Mouse (Mus musculus) testis, adult 2 months (tissue): ENCODE data around the gene Cep55. TPM values are rescaled to one million over a fixed set of nuclear protein-coding genes. Genes with fewer than 3 reads are reported as not detected.

ENCODE experiments used
- H3K27ac ChIP-seq: fragments of 200-500 bp; 2 replicates; pipeline ENCODE4 v1.5.1; 2012; ENCODE audit warnings: low read depth, low read length; ENCODE audit not compliant: control insufficient read depth, insufficient read depth
- H3K27me3 ChIP-seq: fragments of 200-500 bp; 2 replicates; pipeline ENCODE4 v1.6.1; 2012; ENCODE audit warnings: mild to moderate bottlenecking, low read length, moderate library complexity; ENCODE audit not compliant: control insufficient read depth, insufficient read depth
- H3K36me3 ChIP-seq: fragments of 200-500 bp; 2 replicates; pipeline ENCODE4 v1.6.1; 2012; ENCODE audit warnings: mild to moderate bottlenecking, low read length; ENCODE audit not compliant: control insufficient read depth, insufficient read depth
- H3K4me1 ChIP-seq: fragments of 200-500 bp; 2 replicates; pipeline ENCODE4 v1.6.1; 2012; ENCODE audit warnings: low read length; ENCODE audit not compliant: control insufficient read depth, insufficient read depth
- H3K4me3 ChIP-seq: fragments of 200-500 bp; 2 replicates; pipeline ENCODE4 v1.5.1; 2012; ENCODE audit warnings: low read depth, mild to moderate bottlenecking, low read length, moderate library complexity, mixed read lengths; ENCODE audit not compliant: control insufficient read depth
- CTCF ChIP-seq: fragments of 200-500 bp; IDR thresholded peaks from 2 replicates; pipeline ENCODE4 v1.5.1; 2012; ENCODE audit warnings: low read depth, mild to moderate bottlenecking, inconsistent platforms, low read length, moderate library complexity; ENCODE audit not compliant: control insufficient read depth, insufficient read depth, insufficient replicate concordance
- POLR2A ChIP-seq: fragments of 200-500 bp; IDR thresholded peaks from 2 replicates; pipeline ENCODE4 v1.6.1; 2012; ENCODE audit warnings: low read depth, mild to moderate bottlenecking, inconsistent platforms, low read length, moderate library complexity; ENCODE audit not compliant: control insufficient read depth
- polyA plus RNA-seq: library from polyadenylated mRNA; depleted of rRNA; stranded (reverse); fragments of >200 nt; gene quantifications from 2 replicates; pipeline ENCODE4 v1.2.3, GENCODE M21; 2012

The Cep55 gene
- polyA plus RNA-seq, 1 experiment = 11.6 TPM

DNA sequence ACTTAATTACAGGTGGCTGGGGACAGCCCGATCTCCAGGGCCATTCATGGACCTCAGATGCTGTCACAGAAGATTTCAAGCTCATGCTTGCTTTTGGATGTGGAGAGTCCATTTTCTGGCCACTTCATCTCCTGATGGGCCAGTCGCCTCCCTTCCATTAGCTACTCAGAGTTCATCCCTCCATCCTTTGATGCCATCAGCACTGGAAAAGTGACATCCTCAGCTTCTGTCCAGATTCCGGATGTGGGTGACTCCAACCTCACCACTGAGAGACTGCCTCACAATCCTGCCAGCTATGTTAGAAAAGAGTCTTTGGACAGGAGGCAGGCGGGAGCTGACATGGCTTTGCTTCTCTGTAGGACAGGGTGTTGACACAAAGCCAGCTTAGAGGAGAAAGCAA, 31.0 kb downstream of the Cep55 start:
- H3K36me3 ChIP-seq = no peaks in the 10 kb centered on the region
- H3K27ac ChIP-seq = no peak overlapping the region
- H3K4me1 ChIP-seq = no peaks in the 10 kb centered on the region
- no peak overlapping the region for H3K4me3 ChIP-seq
- H3K27me3 ChIP-seq = no peaks in the 10 kb centered on the region
- no peak for TF ChIP-seq POLR2A
- TF ChIP-seq CTCF = no peak

- H3K4me1 ChIP-seq = no peaks in the 10 kb centered on the region
- H3K27ac ChIP-seq = no peak overlapping the region
- H3K27me3 ChIP-seq = no peaks in the 10 kb centered on the region
- no peak for TF ChIP-seq POLR2A
- TF ChIP-seq CTCF = peak; percentile 55; the same call in 1 of the 2 replicates
- H3K36me3 ChIP-seq = no peaks in the 10 kb centered on the region
- no peak overlapping the region for H3K4me3 ChIP-seq
Observed at GRCm38 (mm10) chr19:38086948-38087551, 32.2 kb downstream of the Cep55 start.

- no peaks in the 10 kb centered on the region for H3K36me3 ChIP-seq
- H3K4me3 ChIP-seq = no peak overlapping the region
- no peaks in the 10 kb centered on the region for H3K4me1 ChIP-seq
- H3K27ac ChIP-seq = no peak overlapping the region
- no peaks in the 10 kb centered on the region for H3K27me3 ChIP-seq
- TF ChIP-seq POLR2A = no peak
- TF ChIP-seq CTCF = no peak
Observed at GRCm38 (mm10) chr19:38089358-38089757, 34.5 kb downstream of the Cep55 start.

DNA sequence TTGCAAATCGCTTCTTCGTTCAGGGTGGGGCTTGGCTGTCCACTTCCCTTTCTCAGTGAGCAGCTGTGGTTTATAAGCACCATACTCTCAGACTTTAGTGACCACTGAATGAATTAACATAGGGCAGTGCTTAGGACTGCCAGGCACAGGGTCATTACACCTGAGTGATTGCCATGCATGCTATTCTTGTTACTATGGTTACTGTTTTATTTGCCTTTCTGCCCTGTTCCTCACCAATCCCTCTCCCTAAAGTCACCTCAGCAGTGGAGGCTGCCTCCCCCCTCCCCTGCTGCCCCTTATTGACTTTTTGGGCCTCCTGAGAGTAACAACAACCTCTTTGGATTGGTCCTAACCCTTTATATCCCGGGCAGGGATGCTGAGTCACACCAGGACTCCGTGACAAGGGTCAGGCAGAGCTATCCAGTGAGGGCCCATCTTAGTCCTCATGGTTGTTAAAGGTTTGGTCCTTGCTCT, 36.7 kb downstream of the Cep55 start:
- H3K36me3 ChIP-seq = no peaks in the 10 kb centered on the region
- no peak for TF ChIP-seq CTCF
- no peak for TF ChIP-seq POLR2A
- H3K27me3 ChIP-seq = no peaks in the 10 kb centered on the region
- no peak overlapping the region for H3K4me3 ChIP-seq
- no peaks in the 10 kb centered on the region for H3K4me1 ChIP-seq
- H3K27ac ChIP-seq = no peak overlapping the region

GRCm38 (mm10) chr19:38096231-38096630, 41.4 kb downstream of the Cep55 start:
- no peak for TF ChIP-seq CTCF
- no peak for TF ChIP-seq POLR2A
- no peak overlapping the region for H3K27ac ChIP-seq
- H3K4me1 ChIP-seq = peaks cover 8% of the 10 kb centered on the region
- no peaks in the 10 kb centered on the region for H3K36me3 ChIP-seq
- no peaks in the 10 kb centered on the region for H3K27me3 ChIP-seq
- H3K4me3 ChIP-seq = no peak overlapping the region

- TF ChIP-seq CTCF (no peak), POLR2A (no peak)
- Histone ChIP-seq H3K4me3 (peak within 1 kb of the TSS; percentile 75), H3K4me1 (peaks cover 8% of the 10 kb centered on the region), H3K36me3 (no peaks in the 10 kb centered on the region), H3K27me3 (no peaks in the 10 kb centered on the region), H3K27ac (no peak within 1 kb of the TSS)
Observed at GRCm38 (mm10) chr19:38096858-38097758, 42.3 kb downstream of the Cep55 start, which contains the start of gene Ffar4. Gene Ffar4, plus strand, starts transcription at chr19:38097071.

- Histone ChIP-seq H3K27ac (no peak overlapping the region), H3K36me3 (no peaks in the 10 kb centered on the region), H3K4me3 (no peak overlapping the region), H3K27me3 (no peaks in the 10 kb centered on the region), H3K4me1 (no peaks in the 10 kb centered on the region)
- no peak for TF ChIP-seq CTCF
- no peak for TF ChIP-seq POLR2A
Observed at GRCm38 (mm10) chr19:38107871-38108270, 53.1 kb downstream of the Cep55 start.
